Mouse (Mus musculus) kidney, embryonic 16.5 days (tissue): ENCODE data around the gene Rin3. TPM values are rescaled to one million over a fixed set of nuclear protein-coding genes. Genes with fewer than 3 reads are reported as not detected.
A peak's percentile ranks its signal among the peaks of the same experiment; 100 is the strongest.

Experiments used
- ATAC-seq: fragments of 200-750 bp; cut with Nextera tagmentation; 2 replicates; pipeline ENCODE4 v1.8.0; 2017; ENCODE audit warnings: moderate TSS enrichment; ENCODE audit not compliant: low FRiP score, low TSS enrichment
- H3K27ac ChIP-seq: fragments of 300-500 bp; sonication (generic); 2 replicates; pipeline ENCODE4 v1.5.1; 2014; ENCODE audit warnings: low read length
- H3K27me3 ChIP-seq: fragments of 300-500 bp; sonication (generic); 2 replicates; pipeline ENCODE4 v1.6.1; 2014; ENCODE audit warnings: low read length, control low read depth, mixed read lengths; ENCODE audit not compliant: insufficient read depth
- H3K36me3 ChIP-seq: fragments of 300-500 bp; sonication (generic); 2 replicates; pipeline ENCODE4 v1.6.1; 2014; ENCODE audit warnings: low read length, control low read depth, mixed read lengths; ENCODE audit not compliant: insufficient read depth
- H3K4me1 ChIP-seq: fragments of 300-500 bp; sonication (generic); 2 replicates; pipeline ENCODE4 v1.6.1; 2014; ENCODE audit warnings: low read length, control low read depth, mixed read lengths; ENCODE audit not compliant: insufficient read depth
- H3K4me2 ChIP-seq: fragments of 300-500 bp; sonication (generic); replicated peaks from 2 replicates; pipeline ENCODE4 v1.6.1; 2014; ENCODE audit warnings: low read depth, low read length
- H3K4me3 ChIP-seq: fragments of 300-500 bp; sonication (generic); 2 replicates; pipeline ENCODE4 v1.5.1; 2014; ENCODE audit warnings: mild to moderate bottlenecking, low read length
- H3K9ac ChIP-seq: fragments of 300-500 bp; sonication (generic); replicated peaks from 2 replicates; pipeline ENCODE4 v1.6.1; 2014; ENCODE audit warnings: low read length
- H3K9me3 ChIP-seq: fragments of 300-500 bp; sonication (generic); 2 replicates; pipeline ENCODE4 v1.6.1; 2016; ENCODE audit warnings: low read length, control low read depth
- WGBS: fragments of 180-500 bp; shearing (Covaris S2); extraction: QIAGEN DNeasy Blood & Tissue Kit; methylation state at CpG from one replicate; pipeline ENCODE4 v1.1.7; 2014; 5-methylcytosine and 5-hydroxymethylcytosine counted together
- polyA plus RNA-seq: library from polyadenylated mRNA; unstranded; fragments of >200 nt; fragmentation: Nextera tagmentation; extraction: Ambion mirVana; gene quantifications from 2 replicates; pipeline ENCODE4 v1.2.1, GENCODE M21; 2015

Rin3 gene
- polyA plus RNA-seq, 1 experiment from 2014 or later = 9.1 TPM

DNA sequence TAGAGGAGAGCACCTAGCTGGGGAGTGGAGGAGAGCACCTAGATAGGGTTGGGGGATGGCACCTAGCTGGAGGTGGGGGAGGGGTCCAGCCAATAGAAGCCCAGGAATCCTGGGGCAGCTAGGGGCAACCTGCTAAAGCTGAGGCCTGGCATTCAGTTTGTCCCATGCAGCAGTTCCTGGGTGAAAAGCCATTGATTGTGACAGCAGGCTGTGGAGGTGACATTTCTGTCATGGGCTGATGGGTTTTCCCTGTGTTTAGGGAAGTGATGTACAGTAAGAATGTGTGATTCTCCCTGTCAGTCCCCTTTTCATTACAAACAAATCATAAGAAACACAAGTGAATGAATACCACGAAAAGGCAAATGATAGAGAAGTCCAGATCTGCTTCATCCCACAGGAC is 13.5 kb downstream of the Rin3 start:
- H3K9ac ChIP-seq = no peak overlapping the region
- peaks cover 20% of the 10 kb centered on the region for H3K4me1 ChIP-seq
- no peaks in the 10 kb centered on the region for H3K9me3 ChIP-seq
- H3K36me3 ChIP-seq = no peaks in the 10 kb centered on the region
- ATAC-seq = no peak
- H3K4me3 ChIP-seq = no peak overlapping the region
- WGBS = 85% methylated on average over 1 of the region's 1 CpGs
- no peak overlapping the region for H3K4me2 ChIP-seq
- no peaks in the 10 kb centered on the region for H3K27me3 ChIP-seq
- no peak overlapping the region for H3K27ac ChIP-seq

- no peak overlapping the region for H3K4me2 ChIP-seq
- H3K4me3 ChIP-seq = no peak overlapping the region
- H3K9ac ChIP-seq = no peak overlapping the region
- no peaks in the 10 kb centered on the region for H3K9me3 ChIP-seq
- ATAC-seq = no peak
- no peaks in the 10 kb centered on the region for H3K27me3 ChIP-seq
- 86% methylated on average over 4 of the region's 4 CpGs for WGBS
- no peak overlapping the region for H3K27ac ChIP-seq
- peaks cover 17% of the 10 kb centered on the region for H3K4me1 ChIP-seq
- no peaks in the 10 kb centered on the region for H3K36me3 ChIP-seq
Measured at GRCm38 (mm10) chr12:102296967-102297366, 14.1 kb downstream of the Rin3 start.

- Histone ChIP-seq H3K9ac (no peak overlapping the region), H3K27me3 (no peaks in the 10 kb centered on the region), H3K9me3 (no peaks in the 10 kb centered on the region), H3K4me2 (no peak overlapping the region), H3K4me1 (peaks cover 24% of the 10 kb centered on the region), H3K27ac (no peak overlapping the region), H3K36me3 (no peaks in the 10 kb centered on the region), H3K4me3 (no peak overlapping the region)
- 56% methylated on average over 5 of the region's 5 CpGs for WGBS
- no peak for ATAC-seq
Measured at GRCm38 (mm10) chr12:102299209-102299608, 16.4 kb downstream of the Rin3 start.

DNA sequence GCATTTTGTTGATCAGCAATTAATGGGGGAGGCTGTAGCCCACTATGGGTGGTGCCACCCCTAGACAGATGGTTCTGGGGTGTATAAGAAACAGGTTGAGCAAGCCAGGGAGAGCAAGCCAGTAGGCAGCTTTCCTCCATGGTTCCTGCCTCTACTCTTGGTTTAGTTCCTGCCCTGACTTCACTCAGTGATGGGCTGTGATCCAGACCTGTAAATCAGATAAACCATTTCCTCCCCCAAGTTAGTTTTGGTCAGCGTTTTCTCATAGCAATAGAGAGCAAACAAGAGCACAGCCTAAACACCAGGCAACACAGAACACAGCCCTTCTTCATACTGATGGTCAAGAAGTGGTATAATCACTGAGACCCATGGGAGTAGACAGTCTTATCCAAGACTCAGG is 18.7 kb downstream of the Rin3 start:
- no peaks in the 10 kb centered on the region for H3K27me3 ChIP-seq
- no peak overlapping the region for H3K9ac ChIP-seq
- no peaks in the 10 kb centered on the region for H3K9me3 ChIP-seq
- H3K4me1 ChIP-seq = peaks cover 38% of the 10 kb centered on the region
- no peak overlapping the region for H3K27ac ChIP-seq
- no peaks in the 10 kb centered on the region for H3K36me3 ChIP-seq
- no peak overlapping the region for H3K4me2 ChIP-seq
- no peak for ATAC-seq
- H3K4me3 ChIP-seq = no peak overlapping the region
- 49% methylated on average over 1 of the region's 1 CpGs for WGBS

DNA sequence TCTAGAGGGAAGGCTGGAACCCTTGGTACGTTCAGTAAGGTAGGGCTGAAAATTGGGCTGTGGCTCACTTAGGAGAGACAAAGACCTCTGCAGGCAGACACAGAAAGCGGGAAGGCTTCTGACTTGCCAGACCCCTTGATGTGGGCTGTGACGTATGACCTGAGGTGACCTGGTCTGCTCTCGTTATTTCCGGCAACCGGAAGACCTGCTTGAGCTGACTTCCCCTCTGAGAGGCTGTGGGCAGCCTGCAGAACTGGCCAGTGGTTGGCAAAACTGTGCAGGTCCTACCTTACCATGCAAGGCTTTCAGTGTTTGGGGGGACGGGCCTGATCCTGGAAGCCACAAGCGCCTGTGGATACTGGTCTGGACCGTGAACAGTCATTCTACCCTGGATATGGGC is 19.5 kb downstream of the Rin3 start:
- 0 out of 2 replicates have a peak overlapping the region, but pooled peaks have one; percentile 14 for H3K27ac ChIP-seq
- no peaks in the 10 kb centered on the region for H3K27me3 ChIP-seq
- no peaks in the 10 kb centered on the region for H3K9me3 ChIP-seq
- H3K36me3 ChIP-seq = no peaks in the 10 kb centered on the region
- WGBS = 69% methylated on average over 9 of the region's 9 CpGs
- no peak overlapping the region for H3K4me3 ChIP-seq
- H3K4me1 ChIP-seq = peaks cover 38% of the 10 kb centered on the region
- no peak; the same call in 1 of the 2 replicates for ATAC-seq
- no peak overlapping the region for H3K9ac ChIP-seq
- no peak overlapping the region for H3K4me2 ChIP-seq

DNA sequence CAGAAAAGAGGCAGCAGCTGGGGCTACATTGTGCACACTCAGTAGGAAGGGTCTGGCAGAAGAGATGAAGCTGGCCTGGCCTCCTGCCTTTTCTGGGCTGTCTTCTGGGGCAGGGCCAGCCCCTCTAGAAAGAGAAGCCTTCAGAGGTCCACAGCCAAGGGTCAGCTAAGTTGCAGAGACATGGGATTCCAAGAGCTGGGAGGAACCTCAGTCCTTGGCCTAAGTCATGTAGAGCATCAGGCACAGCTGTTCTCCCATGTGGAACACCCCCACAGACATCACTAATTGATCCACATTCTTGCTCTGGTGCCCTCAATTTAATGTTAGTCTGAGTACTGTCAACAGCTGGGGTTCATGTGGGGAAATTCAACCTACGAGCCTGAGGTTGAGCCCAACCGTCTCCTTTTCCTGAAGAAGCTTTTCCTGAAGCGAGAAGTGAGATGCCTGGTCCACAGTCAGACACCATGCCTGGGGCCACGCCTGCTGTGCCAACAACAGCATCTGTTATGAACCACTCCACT is 20.0 kb downstream of the Rin3 start:
- Histone ChIP-seq H3K9ac (no peak overlapping the region), H3K9me3 (no peaks in the 10 kb centered on the region), H3K36me3 (no peaks in the 10 kb centered on the region), H3K4me2 (no peak overlapping the region), H3K27ac (no peak overlapping the region), H3K4me3 (no peak overlapping the region), H3K27me3 (no peaks in the 10 kb centered on the region), H3K4me1 (peaks cover 43% of the 10 kb centered on the region)
- 65% methylated on average over 4 of the region's 4 CpGs for WGBS
- ATAC-seq = peak; percentile 64

GRCm38 (mm10) chr12:102303867-102304266 is 21.0 kb downstream of the Rin3 start:
- Histone ChIP-seq H3K27me3 (no peaks in the 10 kb centered on the region), H3K4me2 (no peak overlapping the region), H3K9ac (no peak overlapping the region), H3K27ac (no peak overlapping the region), H3K4me3 (no peak overlapping the region), H3K4me1 (peaks cover 53% of the 10 kb centered on the region), H3K9me3 (no peaks in the 10 kb centered on the region), H3K36me3 (no peaks in the 10 kb centered on the region)
- no peak for ATAC-seq
- WGBS = 43% methylated on average over 7 of the region's 7 CpGs

GRCm38 (mm10) chr12:102305069-102305836 is 22.4 kb downstream of the Rin3 start:
- no peak overlapping the region for H3K4me2 ChIP-seq
- H3K4me3 ChIP-seq = no peak overlapping the region
- 33% methylated on average over 10 of the region's 10 CpGs for WGBS
- H3K27ac ChIP-seq = no peak overlapping the region
- no peaks in the 10 kb centered on the region for H3K9me3 ChIP-seq
- no peak for ATAC-seq
- 0 out of 2 replicates have a peak overlapping the region, but pooled peaks have one; percentile 31 for H3K9ac ChIP-seq
- H3K4me1 ChIP-seq = peaks cover 55% of the 10 kb centered on the region
- 0 out of 2 replicates have a peak, but pooled peaks cover 5% of the 10 kb centered on the region for H3K36me3 ChIP-seq
- no peaks in the 10 kb centered on the region for H3K27me3 ChIP-seq

DNA sequence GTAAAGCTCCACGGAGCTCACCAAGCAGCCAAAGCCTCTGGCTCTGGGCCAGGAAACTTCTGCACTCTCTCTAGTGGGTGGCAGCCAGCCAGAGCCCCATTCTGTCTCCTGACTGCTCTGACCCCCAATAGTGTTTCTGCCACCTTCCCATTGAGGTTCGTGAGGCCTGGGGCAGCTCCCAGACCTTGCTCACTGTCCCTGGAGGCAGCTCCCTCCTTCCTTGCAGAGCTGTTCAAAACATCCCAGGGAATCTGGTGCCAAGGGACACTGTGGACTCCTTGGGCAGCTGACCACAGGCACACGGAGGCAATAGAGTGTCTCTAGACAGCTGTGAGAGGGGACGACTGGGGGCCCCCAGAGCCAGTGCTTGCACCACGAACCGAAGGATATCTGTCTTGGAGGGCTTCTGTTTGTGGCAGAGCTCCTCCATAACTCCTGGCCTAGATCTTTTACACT is 25.2 kb downstream of the Rin3 start:
- Histone ChIP-seq H3K4me1 (peaks cover 47% of the 10 kb centered on the region), H3K9ac (peak overlapping the region; percentile 38; the same call in 1 of the 2 replicates), H3K9me3 (no peaks in the 10 kb centered on the region), H3K36me3 (0 out of 2 replicates have a peak, but pooled peaks cover 8% of the 10 kb centered on the region), H3K27ac (peak overlapping the region; percentile 43; the same call in 1 of the 2 replicates), H3K4me3 (no peak overlapping the region), H3K27me3 (no peaks in the 10 kb centered on the region), H3K4me2 (0 out of 2 replicates have a peak overlapping the region, but pooled peaks have one; percentile 10)
- peak; percentile 40 for ATAC-seq
- 20% methylated on average over 6 of the region's 6 CpGs for WGBS
